Mouse (Mus musculus): ENCODE data around the gene Arhgap10.

- TF ChIP-seq GATA1 (IDR thresholded peaks at IDR 0.05; ENCODE audit: low read length) = no peak
- TF ChIP-seq TAL1 (IDR thresholded peaks at IDR 0.05; ENCODE audit: low read length) = no peak
Measured at GRCm38 (mm10) chr8:77257085-77257451, 260.7 kb downstream of the Arhgap10 start.
